10 mouse cellular contexts compared by ENCODE assay signal in genomic region chr2:154223917-154224273, GRCm38 (mm10). TPM values are rescaled to one million over a fixed set of nuclear protein-coding genes. Genes with fewer than 3 reads are reported as not detected.
DNase-seq lines count a peak whose midpoint lies in the region; ATAC-seq and TF ChIP-seq lines count a peak whose summit lies in the region.
"Had no signal": no experiment of that assay in that cellular context is flagged by ENCODE, and none has a peak within 500 bp of the region (broad histone marks: within the 10 kb centered on the region; RNA-seq: fewer than 3 reads in every experiment).

No protein-coding gene starts in this region.

- peak overlapping the region; percentile 71 for H3K27ac ChIP-seq in hindbrain, embryonic 10.5 days
- no peak overlapping the region for H3K27ac ChIP-seq in hindbrain, embryonic 12.5 days
- no peak overlapping the region for H3K27ac ChIP-seq in hindbrain, embryonic 11.5 days (ENCODE audit: low read depth, low read length)
- H3K27ac ChIP-seq in midbrain, embryonic 16.5 days (ENCODE audit: low read length), result peak overlapping the region; percentile 46; the same call in 1 of the 2 replicates
- H3K27ac ChIP-seq: liver, embryonic 12.5 days had no signal

- intact Hi-C loops in gastrocnemius, postnatal 14 days (cut with DNase I; ENCODE audit: low total_unique reads), result no loop called here

- peaks cover 28% of the 10 kb centered on the region for H3K4me1 ChIP-seq in hindbrain, embryonic 10.5 days (replicated peaks)
- peaks cover 14% of the 10 kb centered on the region for H3K4me1 ChIP-seq in hindbrain, embryonic 12.5 days
- H3K4me1 ChIP-seq in hindbrain, embryonic 11.5 days (replicated peaks; ENCODE audit: control insufficient read depth, insufficient read depth, low read length), result peaks cover 6% of the 10 kb centered on the region
- H3K4me1 ChIP-seq in midbrain, embryonic 16.5 days (ENCODE audit: control insufficient read depth, insufficient read depth, low read length), result peaks cover 10% of the 10 kb centered on the region

- TF ChIP-seq POLR2A in brain, embryonic 14.5 days (IDR thresholded peaks at IDR 0.05; ENCODE audit: borderline replicate concordance, extremely low read depth, insufficient read depth, insufficient read length, poor library complexity, severe bottlenecking), result no peak

- no peak overlapping the region; the same call in 1 of the 2 replicates for H3K4me2 ChIP-seq in hindbrain, embryonic 12.5 days (replicated peaks)
- H3K4me2 ChIP-seq in hindbrain, embryonic 11.5 days (replicated peaks; ENCODE audit: low read depth, low read length), result 0 out of 2 replicates have a peak overlapping the region, but pooled peaks have one; percentile 1
- no peak overlapping the region for H3K4me2 ChIP-seq in midbrain, embryonic 16.5 days (ENCODE audit: low read length)
- H3K4me2 ChIP-seq: liver, embryonic 12.5 days had no signal

- ATAC-seq in hindbrain, embryonic 12.5 days (ENCODE audit: low FRiP score), result no peak
- peak; percentile 19; the same call in 1 of the 2 replicates for ATAC-seq in hindbrain, embryonic 11.5 days (ENCODE audit: low FRiP score)
- peak; percentile 53; the same call in 1 of the 2 replicates for ATAC-seq in midbrain, embryonic 16.5 days

- peak overlapping the region; percentile 14; the same call in 1 of the 2 replicates for H3K4me3 ChIP-seq in hindbrain, embryonic 10.5 days
- no peak overlapping the region for H3K4me3 ChIP-seq in hindbrain, embryonic 12.5 days
- H3K4me3 ChIP-seq in hindbrain, embryonic 11.5 days (ENCODE audit: low read depth, low read length), result no peak overlapping the region
- H3K4me3 ChIP-seq in midbrain, embryonic 16.5 days (ENCODE audit: low read depth, low read length), result no peak overlapping the region
- H3K4me3 ChIP-seq: liver, embryonic 12.5 days had no signal

- H3K9ac ChIP-seq in hindbrain, embryonic 12.5 days, result no peak overlapping the region
- no peak overlapping the region for H3K9ac ChIP-seq in hindbrain, embryonic 11.5 days (ENCODE audit: low read depth, low read length)
- no peak overlapping the region for H3K9ac ChIP-seq in midbrain, embryonic 16.5 days (ENCODE audit: low read depth, low read length)
- H3K9ac ChIP-seq: liver, embryonic 12.5 days had no signal

- TF ChIP-seq CTCF in brain, embryonic 14.5 days (IDR thresholded peaks at IDR 0.05; ENCODE audit: borderline replicate concordance, extremely low read depth, insufficient read depth, insufficient read length), result no peak

- H3K27me3 ChIP-seq in hindbrain, embryonic 10.5 days (ENCODE audit: insufficient read depth, poor library complexity, severe bottlenecking), result no peaks in the 10 kb centered on the region
- no peaks in the 10 kb centered on the region for H3K27me3 ChIP-seq in hindbrain, embryonic 12.5 days
- H3K27me3 ChIP-seq in hindbrain, embryonic 11.5 days (ENCODE audit: control insufficient read depth, insufficient read depth, low read length), result no peaks in the 10 kb centered on the region
- H3K27me3 ChIP-seq in midbrain, embryonic 16.5 days (ENCODE audit: control insufficient read depth, insufficient read depth, low read depth, low read length), result no peaks in the 10 kb centered on the region

- DNase-seq in hindbrain, embryonic 10.5 days (ENCODE audit: low spot score), result peak; percentile 53
- peak; percentile 4 for DNase-seq in brain, embryonic 14.5 days (ENCODE audit: low read depth)
- peak; percentile 23 for DNase-seq in hindbrain, embryonic 11.5 days (ENCODE audit: low spot score)
- no peak for DNase-seq in cerebellum, adult 11-12 months
- DNase-seq in right cerebral cortex, adult 18-20 months, result no peak
- DNase-seq in gastrocnemius, postnatal 14 days, result no peak

- WGBS in hindbrain, embryonic 10.5 days, result 3% methylated on average over 2 of the region's 2 CpGs
- 4% methylated on average over 2 of the region's 2 CpGs for WGBS in hindbrain, embryonic 12.5 days
- 9% methylated on average over 2 of the region's 2 CpGs for whole genome bisulfite sequencing in hindbrain, embryonic 11.5 days
- 10% methylated on average over 2 of the region's 2 CpGs for WGBS in midbrain, embryonic 16.5 days

- H3K9me3 ChIP-seq in hindbrain, embryonic 10.5 days, result no peaks in the 10 kb centered on the region
- H3K9me3 ChIP-seq in hindbrain, embryonic 12.5 days (replicated peaks), result no peaks in the 10 kb centered on the region
- H3K9me3 ChIP-seq in hindbrain, embryonic 11.5 days (ENCODE audit: control insufficient read depth, low read length), result no peaks in the 10 kb centered on the region
- H3K9me3 ChIP-seq in midbrain, embryonic 16.5 days (replicated peaks; ENCODE audit: control insufficient read depth, low read length, poor library complexity, severe bottlenecking), result no peaks in the 10 kb centered on the region
- H3K9me3 ChIP-seq: liver, embryonic 12.5 days had no signal

- no peaks in the 10 kb centered on the region for H3K36me3 ChIP-seq in hindbrain, embryonic 10.5 days
- no peaks in the 10 kb centered on the region for H3K36me3 ChIP-seq in hindbrain, embryonic 12.5 days
- no peaks in the 10 kb centered on the region for H3K36me3 ChIP-seq in hindbrain, embryonic 11.5 days (ENCODE audit: control insufficient read depth, insufficient read depth, low read length)
- no peaks in the 10 kb centered on the region for H3K36me3 ChIP-seq in midbrain, embryonic 16.5 days (ENCODE audit: control insufficient read depth, insufficient read depth, low read length)
- H3K36me3 ChIP-seq: liver, embryonic 12.5 days had no signal

RNA-seq across cellular contexts. Expression of gene Bpifb5, which starts 0.4 kb away (rescaled TPM):
- 0.30 and 0.41 TPM in 2 replicates for polyA plus RNA-seq in hindbrain, embryonic 10.5 days (2016; fragmentation: Nextera tagmentation; extraction: Ambion mirVana)
- 0.30 and 0.36 TPM in 2 replicates for polyA plus RNA-seq in hindbrain, embryonic 12.5 days (2016; fragmentation: Nextera tagmentation; extraction: Ambion mirVana)
- 0.39 and 0.49 TPM in 2 replicates for polyA plus RNA-seq in brain, embryonic 14.5 days (2012; rRNA removed)
- 0.50 TPM in 1 of 2 replicates, not detected in the other for polyA plus RNA-seq in hindbrain, embryonic 11.5 days (2014; fragmentation: Nextera tagmentation; extraction: Ambion mirVana)
- polyA plus RNA-seq in midbrain, embryonic 16.5 days (2015; fragmentation: Nextera tagmentation; extraction: Ambion mirVana), result 0.25 and 0.36 TPM in 2 replicates
- total RNA-seq in gastrocnemius, postnatal 14 days (2021), result not detected
- total RNA-seq: gastrocnemius, postnatal 10 days had no signal
- polyA plus RNA-seq: liver, embryonic 12.5 days had no signal

RNA-seq across cellular contexts. Expression of gene Bpifb1, which starts 33.3 kb away (rescaled TPM):
- polyA plus RNA-seq in hindbrain, embryonic 10.5 days (2016; fragmentation: Nextera tagmentation; extraction: Ambion mirVana), result not detected in 2 replicates
- polyA plus RNA-seq in hindbrain, embryonic 12.5 days (2016; fragmentation: Nextera tagmentation; extraction: Ambion mirVana), result not detected in 2 replicates
- 0.21 and 0.23 TPM in 2 replicates for polyA plus RNA-seq in brain, embryonic 14.5 days (2012; rRNA removed)
- polyA plus RNA-seq in hindbrain, embryonic 11.5 days (2014; fragmentation: Nextera tagmentation; extraction: Ambion mirVana), result not detected in 2 replicates
- polyA plus RNA-seq in midbrain, embryonic 16.5 days (2015; fragmentation: Nextera tagmentation; extraction: Ambion mirVana), result 0.88 and 1.0 TPM in 2 replicates
- total RNA-seq in gastrocnemius, postnatal 14 days (2021), result not detected
- total RNA-seq: gastrocnemius, postnatal 10 days had no signal

RNA-seq across cellular contexts. Expression of gene Bpifb9a, which starts 33.8 kb away (rescaled TPM):
- polyA plus RNA-seq in hindbrain, embryonic 10.5 days (2016; fragmentation: Nextera tagmentation; extraction: Ambion mirVana), result not detected in 2 replicates
- not detected in 2 replicates for polyA plus RNA-seq in hindbrain, embryonic 12.5 days (2016; fragmentation: Nextera tagmentation; extraction: Ambion mirVana)
- not detected in 2 replicates for polyA plus RNA-seq in brain, embryonic 14.5 days (2012; rRNA removed)
- polyA plus RNA-seq in hindbrain, embryonic 11.5 days (2014; fragmentation: Nextera tagmentation; extraction: Ambion mirVana), result not detected in 2 replicates
- polyA plus RNA-seq in midbrain, embryonic 16.5 days (2015; fragmentation: Nextera tagmentation; extraction: Ambion mirVana), result not detected in 2 replicates
- not detected for total RNA-seq in gastrocnemius, postnatal 14 days (2021)
- total RNA-seq: gastrocnemius, postnatal 10 days had no signal
- polyA plus RNA-seq: liver, embryonic 12.5 days had no signal

Comparison
In these comparisons a context has a peak if more than half of its experiments do, and no peak if none do; other contexts are left out.
1. H3K27ac ChIP-seq: peak in hindbrain, embryonic 10.5 days (single experiment) and midbrain, embryonic 16.5 days (single experiment); none in hindbrain, embryonic 12.5 days (single experiment) and hindbrain, embryonic 11.5 days (single experiment).
2. DNase-seq: peak in hindbrain, embryonic 10.5 days (single experiment), brain, embryonic 14.5 days (single experiment) and hindbrain, embryonic 11.5 days (single experiment); none in cerebellum, adult 11-12 months (single experiment), right cerebral cortex, adult 18-20 months (single experiment) and gastrocnemius, postnatal 14 days (single experiment).